Mouse (Mus musculus): ENCODE measurements around the gene Msmb.

The Msmb gene

GRCm38 (mm10) chr14:32162231-32162630, 20.4 kb downstream of the Msmb start:
- POLR2A ChIA-PET, result interaction anchor here in 3 of 4 experiments (0.6 to 4.9 kb wide), 16 partner anchors 11 to 139 kb away, joined by 3 to 20 read pairs (median 5); partner anchors contain the start of genes Dph3 (in 1 of the 3) and Oxnad1 (in 1 of the 3)
- CTCF ChIA-PET, result no interaction called here

GRCm38 (mm10) chr14:32163203-32163888, 21.5 kb downstream of the Msmb start:
- ChIA-PET CTCF (no interaction called here), POLR2A (interaction anchor here in 3 of 4 experiments (0.6 to 4.9 kb wide), 21 partner anchors 7 to 188 kb away, joined by 3 to 37 read pairs (median 7); partner anchors contain the start of genes Dph3 (in 1 of the 3), Oxnad1 (in 1 of the 3), Parg (in 1 of the 3) and Timm23 (in 1 of the 3))

DNA sequence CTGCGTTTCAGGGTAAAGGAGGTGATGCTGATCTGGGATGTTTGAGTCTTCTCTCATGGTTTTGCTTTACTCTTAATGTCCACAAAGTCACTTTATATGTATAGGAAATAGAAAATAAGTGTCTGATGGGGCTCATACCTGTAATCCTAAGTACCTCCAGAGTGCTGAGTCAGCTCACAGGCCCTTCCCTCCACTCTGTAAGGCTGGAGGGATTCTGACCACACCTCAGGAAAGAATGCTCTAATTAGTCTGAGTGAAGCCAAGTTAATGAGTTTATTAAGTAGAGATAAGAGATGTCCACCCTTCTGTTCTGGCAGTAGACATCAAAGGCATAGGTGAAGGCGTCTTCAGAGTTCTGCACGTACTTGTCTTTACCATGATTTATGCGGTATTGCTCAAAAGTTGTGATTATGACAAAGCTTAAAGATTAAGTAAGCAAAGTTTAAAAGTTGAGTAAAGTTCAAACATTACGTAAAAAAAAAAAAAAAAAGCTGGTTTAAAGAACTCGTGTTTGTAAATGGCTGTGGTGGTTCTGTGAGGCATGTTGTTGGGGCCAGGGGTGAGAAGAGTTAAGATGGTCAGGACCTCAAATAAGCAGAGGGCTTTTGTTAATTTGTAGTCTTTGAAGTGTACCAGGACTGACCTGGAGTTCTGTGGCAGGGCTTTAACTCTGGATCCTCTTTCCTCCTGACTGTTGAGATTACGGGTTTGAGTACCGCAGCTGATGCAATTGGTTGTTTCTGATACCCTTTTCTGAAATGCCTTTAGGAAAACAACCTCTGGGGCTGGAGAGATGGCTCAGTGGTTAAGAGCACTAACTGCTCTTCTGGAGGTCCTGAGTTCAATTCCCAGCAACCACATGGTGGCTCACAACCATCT, 22.6 kb downstream of the Msmb start:
- CTCF ChIA-PET, result interaction anchor here in 2 of 4 experiments (0.5 to 0.7 kb wide), 3 partner anchors 230 to 356 kb away, joined by 3 read pairs; no protein-coding TSS in a partner anchor
- POLR2A ChIA-PET, result interaction anchor here (0.6 to 4.9 kb wide), 40 partner anchors 8 to 895 kb away, joined by 3 to 37 read pairs (median 4); partner anchors contain the start of genes Parg (in 2 of the 4), Timm23 (in 2 of the 4), Dph3 (in 1 of the 4) and Msmb (in 1 of the 4)

DNA sequence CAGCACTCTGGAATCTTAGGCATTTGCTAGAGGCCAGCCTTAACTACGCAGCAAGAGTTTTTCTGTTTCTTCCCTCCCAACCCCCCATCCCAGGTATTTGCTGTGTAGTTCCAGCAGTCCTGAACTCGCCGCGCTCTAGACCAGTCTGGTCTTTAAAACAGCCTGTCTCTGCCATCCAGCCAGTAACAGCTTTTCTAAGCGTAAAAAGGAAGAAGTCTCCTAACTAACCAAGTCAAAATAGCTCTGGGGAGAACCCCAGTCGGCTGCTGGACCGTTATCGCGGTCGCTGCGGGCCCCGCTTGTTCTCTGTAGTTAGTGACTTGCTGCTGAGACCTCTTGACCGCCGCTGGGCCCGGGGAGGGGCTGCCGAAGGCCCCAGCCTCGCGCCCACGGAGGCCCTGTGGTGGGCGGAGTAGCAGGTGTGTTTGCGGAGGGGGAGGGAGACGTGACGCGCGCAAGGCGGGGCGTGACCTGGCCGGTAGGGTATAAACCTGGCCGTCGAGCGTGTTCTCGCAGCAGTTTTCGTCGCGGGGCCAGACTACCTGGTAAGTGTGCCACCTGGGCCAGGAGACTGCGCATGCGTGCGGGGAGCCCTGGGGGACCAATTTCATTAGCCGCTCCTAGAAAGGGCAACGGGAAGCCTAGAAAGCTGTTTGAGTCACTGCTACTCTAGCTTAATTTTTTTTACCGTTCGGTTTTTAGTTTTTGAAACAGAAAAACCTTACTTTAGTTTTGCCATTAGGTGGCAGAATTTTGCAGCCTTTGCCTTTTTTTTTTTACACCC, 23.6 kb downstream of the Msmb start:
- CTCF ChIA-PET, result interaction anchor here in 2 of 4 experiments (0.5 to 0.7 kb wide), 5 partner anchors 16 to 378 kb away, joined by 3 to 5 read pairs (median 4); partner anchors contain the start of genes Dph3 (in 1 of the 2) and Oxnad1 (in 1 of the 2)
- POLR2A ChIA-PET, result interaction anchor here (0.6 to 4.9 kb wide), 70 partner anchors 8 to 1635 kb away, joined by 3 to 37 read pairs (median 4); partner anchors contain the start of genes Dph3 (in 3 of the 4), Oxnad1 (in 3 of the 4), Parg (in 3 of the 4) and Timm23 (in 3 of the 4)

DNA sequence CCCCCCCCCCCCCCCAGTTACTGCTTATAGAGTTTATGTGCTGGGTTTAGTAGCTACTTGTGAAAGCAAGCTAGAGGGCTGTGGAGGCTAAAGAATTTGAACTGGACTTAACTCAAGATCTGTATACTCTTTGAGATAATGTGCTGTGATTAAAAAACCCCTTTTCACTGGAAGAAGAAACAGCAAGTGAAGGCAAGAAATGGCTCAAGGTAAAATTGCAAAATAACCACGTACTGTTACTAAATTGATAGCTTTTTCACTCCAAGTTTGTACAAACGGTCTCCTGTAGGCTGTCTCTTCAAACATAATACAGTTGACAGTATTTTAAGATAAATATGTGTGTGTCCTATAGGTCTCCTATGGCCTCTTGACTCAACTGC, 24.2 kb downstream of the Msmb start:
- ChIA-PET POLR2A (interaction anchor here (0.6 to 4.9 kb wide), 61 partner anchors 8 to 1635 kb away, joined by 3 to 37 read pairs (median 5); partner anchors contain the start of genes Parg (in 3 of the 4), Timm23 (in 3 of the 4), Dph3 (in 2 of the 4) and Oxnad1 (in 2 of the 4)), CTCF (interaction anchor here in 2 of 4 experiments (0.6 to 0.7 kb wide), 3 partner anchors 15 to 378 kb away, joined by 4 to 5 read pairs (median 4); no protein-coding TSS in a partner anchor)

GRCm38 (mm10) chr14:32166840-32167239, 25.0 kb downstream of the Msmb start:
- CTCF ChIA-PET, result interaction anchor here in 1 of 4 experiments (0.5 kb wide), 1 partner anchor 297 kb away, joined by 3 read pairs; no protein-coding TSS in a partner anchor
- POLR2A ChIA-PET, result interaction anchor here in 2 of 4 experiments (0.6 to 4.3 kb wide), 7 partner anchors 14 to 81 kb away, joined by 4 to 37 read pairs (median 12); partner anchors contain the start of genes Dph3 (in 1 of the 2) and Oxnad1 (in 1 of the 2)

DNA sequence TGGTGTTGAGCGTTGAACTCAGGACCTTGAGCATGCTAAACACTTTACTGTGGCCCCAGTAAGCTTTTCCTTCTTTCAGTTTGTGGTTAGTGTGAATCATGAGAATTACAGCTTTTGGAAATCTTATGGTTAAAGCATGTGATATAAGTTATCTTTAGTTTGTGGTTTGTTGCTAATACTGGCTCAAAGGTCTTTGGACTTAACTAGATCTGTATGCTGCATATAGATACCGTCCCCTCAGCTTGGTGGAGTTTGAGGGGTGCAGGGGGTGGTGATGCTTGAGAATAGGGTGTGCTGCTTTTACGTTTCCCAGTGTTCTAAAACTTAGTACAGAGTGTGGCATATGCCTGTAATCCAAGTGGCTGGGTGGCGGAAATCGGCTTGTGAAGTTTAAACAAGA, 25.5 kb downstream of the Msmb start:
- POLR2A ChIA-PET, result interaction anchor here in 2 of 4 experiments (0.6 to 4.3 kb wide), 7 partner anchors 13 to 81 kb away, joined by 3 to 37 read pairs (median 5); partner anchors contain the start of genes Dph3 (in 1 of the 2) and Oxnad1 (in 1 of the 2)
- CTCF ChIA-PET, result no interaction called here

DNA sequence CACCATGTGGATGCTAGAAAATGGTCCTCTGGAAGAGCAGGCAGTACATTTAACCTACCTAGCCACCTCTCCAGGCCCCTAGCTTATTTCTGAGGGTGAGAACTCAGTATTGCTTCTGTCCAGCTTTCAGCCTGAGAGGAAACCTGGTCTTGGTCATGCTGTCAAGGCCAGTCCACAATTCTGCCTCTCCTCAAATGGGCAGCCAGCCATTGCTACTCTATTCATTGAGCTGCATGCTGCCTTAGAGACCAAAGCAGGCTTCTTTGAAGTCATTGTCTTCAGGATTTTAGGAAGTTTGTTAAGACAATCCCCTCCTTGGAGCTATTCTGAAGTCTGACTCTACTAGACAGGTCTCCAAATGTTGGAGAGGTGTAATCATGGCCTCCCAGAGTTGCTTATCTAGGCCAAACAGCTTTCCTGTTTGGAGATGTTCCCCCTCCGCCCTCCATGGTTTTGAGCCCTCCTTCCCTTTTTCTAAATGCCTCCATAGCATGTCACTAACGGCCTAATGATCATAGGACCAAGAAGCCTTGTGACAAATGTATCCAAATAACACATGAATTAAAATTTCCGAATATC, 26.9 kb downstream of the Msmb start:
- POLR2A ChIA-PET, result interaction anchor here in 3 of 4 experiments (0.7 to 3.4 kb wide), 30 partner anchors 8 to 173 kb away, joined by 3 to 32 read pairs (median 4); partner anchors contain the start of genes Ncoa4 (in 3 of the 3), Parg (in 1 of the 3) and Timm23 (in 1 of the 3)
- CTCF ChIA-PET, result interaction anchor here in 2 of 4 experiments (0.7 to 1.6 kb wide), 4 partner anchors 9 to 60 kb away, joined by 3 to 5 read pairs (median 4); partner anchors contain the start of gene Ncoa4 (in 1 of the 2)

DNA sequence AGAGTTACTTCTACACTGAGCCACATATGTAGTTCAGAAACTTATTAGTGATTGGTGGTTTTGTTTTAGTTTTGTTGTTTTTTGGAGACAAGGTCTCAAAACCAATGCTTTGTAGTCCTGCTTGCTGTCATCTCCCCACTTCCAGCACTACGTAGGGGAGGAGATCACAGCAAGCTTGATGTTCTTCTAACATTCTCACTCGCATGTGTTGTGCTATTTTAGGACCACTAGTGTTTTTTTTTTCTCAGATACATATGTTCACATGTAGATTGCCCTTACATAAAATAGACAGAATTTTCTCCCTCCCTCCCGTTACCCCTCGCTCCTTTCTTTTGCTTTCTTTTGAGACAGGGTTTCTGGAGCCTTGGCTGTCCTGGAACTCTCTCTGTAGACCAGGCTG, 28.3 kb downstream of the Msmb start:
- CTCF ChIA-PET, result interaction anchor here in 1 of 4 experiments (0.5 kb wide), 1 partner anchor 10 kb away, joined by 3 read pairs; the partner anchor contains the start of gene Ncoa4
- POLR2A ChIA-PET, result interaction anchor here in 3 of 4 experiments (0.7 to 3.4 kb wide), 20 partner anchors 9 to 49 kb away, joined by 3 to 32 read pairs (median 4); partner anchors contain the start of genes Ncoa4 (in 3 of the 3), Parg (in 1 of the 3) and Timm23 (in 1 of the 3)

DNA sequence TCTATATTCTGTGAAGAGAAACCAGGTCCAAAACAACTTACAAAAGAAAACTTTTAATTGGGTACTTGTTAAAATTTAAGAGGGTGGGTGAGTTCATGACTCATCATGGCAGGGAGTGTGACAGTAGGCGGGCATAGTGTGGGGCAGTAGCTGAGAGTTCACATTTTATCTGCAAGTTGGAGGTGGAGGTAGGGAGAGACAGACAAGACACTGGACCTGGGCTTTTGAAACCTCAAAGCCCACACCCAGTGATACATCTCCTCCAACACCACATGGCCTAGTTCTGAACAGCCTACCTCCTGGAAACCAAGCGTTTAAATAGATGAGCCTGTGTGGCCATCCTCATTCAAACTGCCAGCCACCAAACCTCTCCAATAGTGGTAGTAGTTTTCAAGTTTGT, 33.5 kb downstream of the Msmb start:
- ChIA-PET CTCF (no interaction called here), POLR2A (interaction anchor here in 2 of 4 experiments (0.7 to 4.1 kb wide), 6 partner anchors 10 to 23 kb away, joined by 3 to 20 read pairs (median 3); partner anchors contain the start of gene Ncoa4 (in 2 of the 2))

- CTCF ChIA-PET, result interaction anchor here in 1 of 4 experiments (0.5 kb wide), 1 partner anchor 17 kb away, joined by 3 read pairs; no protein-coding TSS in a partner anchor
These were observed 34.8 kb downstream of the Msmb start for GRCm38 (mm10) chr14:32176590-32176989.

GRCm38 (mm10) chr14:32179393-32180195, 37.8 kb downstream of the Msmb start:
- ChIA-PET CTCF (no interaction called here), POLR2A (interaction anchor here in 2 of 4 experiments (0.7 to 1.7 kb wide), 11 partner anchors 8 to 23 kb away, joined by 3 to 13 read pairs (median 4); partner anchors contain the start of gene Ncoa4 (in 2 of the 2))

More at GRCm38 (mm10) chr14:32176590-32176989, 34.8 kb downstream of the Msmb start:
- POLR2A ChIA-PET, result interaction anchor here in 1 of 4 experiments (0.9 to 1.7 kb wide), 2 partner anchors 7 to 11 kb away, joined by 5 read pairs; no protein-coding TSS in a partner anchor

DNA sequence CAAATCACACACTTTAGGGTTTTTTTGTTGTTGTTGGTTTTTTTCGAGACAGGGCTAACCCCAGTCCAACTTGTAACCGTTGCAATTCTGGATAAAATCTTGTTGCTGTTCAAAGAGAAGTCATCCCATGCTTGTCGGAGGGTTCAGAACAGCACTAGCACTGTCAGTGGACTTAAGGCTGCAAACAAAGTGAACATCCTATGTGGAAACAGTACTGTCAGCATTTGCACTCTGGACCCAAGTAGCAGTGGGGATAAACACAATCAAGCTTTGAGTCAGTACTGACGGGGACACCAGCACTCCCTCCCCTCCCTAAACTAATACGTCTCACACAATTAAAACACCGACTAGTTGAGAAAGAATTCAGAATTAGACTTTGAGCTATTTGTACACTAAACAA, 39.0 kb downstream of the Msmb start:
- ChIA-PET CTCF (interaction anchor here in 1 of 4 experiments (0.9 to 1.0 kb wide), 2 partner anchors 12 to 15 kb away, joined by 5 to 7 read pairs; no protein-coding TSS in a partner anchor), POLR2A (interaction anchor here in 2 of 4 experiments (0.7 to 9.7 kb wide), 19 partner anchors 9 to 67 kb away, joined by 3 to 84 read pairs (median 4); partner anchors contain the start of genes Ncoa4 (in 1 of the 2), Parg (in 1 of the 2) and Timm23 (in 1 of the 2))

- POLR2A ChIA-PET, result interaction anchor here in 2 of 4 experiments (0.7 to 9.7 kb wide), 15 partner anchors 9 to 98 kb away, joined by 3 to 84 read pairs (median 5); partner anchors contain the start of genes Ncoa4 (in 2 of the 2), Dph3 (in 1 of the 2), Oxnad1 (in 1 of the 2) and Parg (in 1 of the 2)
- CTCF ChIA-PET, result no interaction called here
These were observed 42.0 kb downstream of the Msmb start for GRCm38 (mm10) chr14:32183846-32184245.

Measured in embryonic stem cell, embryonic (primary cell).